Mouse (Mus musculus) E14TG2a.4 (cell line): Measurements from ENCODE around the gene Tmem145.

Source experiments
- H3K27me3 ChIP-seq: 2 replicates; pipeline ENCODE4 v1.6.1; 2014; ENCODE audit warnings: low read length, control low read depth; ENCODE audit not compliant: insufficient read depth
- H3K36me3 ChIP-seq: 2 replicates; pipeline ENCODE4 v1.6.1; 2014; ENCODE audit warnings: low read length, control low read depth; ENCODE audit not compliant: insufficient read depth
- H3K4me1 ChIP-seq: replicated peaks from 2 replicates; pipeline ENCODE4 v1.6.1; 2014; ENCODE audit warnings: low read depth, low read length, control low read depth
- H3K4me3 ChIP-seq: replicated peaks from 2 replicates; pipeline ENCODE4 v1.5.1; 2014; ENCODE audit warnings: mild to moderate bottlenecking, low read length
- H3K9me3 ChIP-seq: 2 replicates; pipeline ENCODE4 v1.6.1; 2014; ENCODE audit warnings: low read length, control low read depth
- CTCF ChIP-seq: conservative IDR thresholded peaks from 2 replicates; pipeline ENCODE4 v1.5.1; 2014; ENCODE audit warnings: low read length
- NANOG ChIP-seq: IDR thresholded peaks from 2 replicates; pipeline ENCODE4 v1.6.1; 2014; ENCODE audit warnings: borderline replicate concordance, low read length, mixed read lengths
- POU5F1 ChIP-seq: IDR thresholded peaks from 2 replicates; pipeline ENCODE4 v1.6.1; 2014; ENCODE audit warnings: low read length, borderline replicate concordance

The Tmem145 gene

DNA sequence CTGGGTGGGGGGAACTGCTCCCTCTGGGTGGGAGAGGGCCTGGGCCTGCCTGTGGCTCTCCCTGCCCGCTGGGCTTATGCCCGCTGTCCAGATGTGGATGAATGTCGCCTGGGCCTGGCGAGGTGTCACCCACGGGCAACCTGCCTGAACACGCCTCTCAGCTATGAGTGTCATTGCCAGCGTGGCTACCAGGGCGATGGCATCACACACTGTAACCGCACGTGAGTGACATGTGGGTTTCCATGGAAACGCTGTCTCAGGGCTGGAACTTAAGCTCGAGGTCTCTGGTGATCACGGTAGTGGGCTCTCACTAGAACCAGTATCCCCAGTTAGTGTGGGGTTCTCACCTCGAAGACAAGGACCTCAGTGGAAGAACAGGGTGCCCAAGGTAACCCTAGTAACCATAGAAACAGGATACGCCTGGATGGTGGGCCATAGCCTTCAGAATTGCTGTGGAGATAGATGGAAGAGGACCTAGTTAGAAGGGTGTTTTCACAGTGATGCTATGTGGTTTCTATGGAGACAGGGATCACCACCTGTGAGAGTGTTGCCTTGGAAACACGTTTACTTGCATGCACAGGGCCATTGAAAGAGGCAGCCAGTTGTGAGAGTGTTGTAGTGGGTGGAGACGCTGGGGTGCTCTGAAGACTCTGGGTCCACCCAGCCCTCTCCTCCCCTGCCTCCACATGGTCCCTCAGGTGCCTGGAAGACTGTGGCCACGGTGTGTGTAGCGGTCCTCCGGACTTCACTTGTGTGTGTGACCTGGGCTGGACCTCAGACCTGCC is 35.3 kb downstream of the Tmem145 start:
- Histone ChIP-seq H3K27me3 (no peaks in the 10 kb centered on the region), H3K9me3 (no peaks in the 10 kb centered on the region), H3K4me3 (no peak overlapping the region), H3K4me1 (peaks cover 52% of the 10 kb centered on the region), H3K36me3 (peaks cover 87% of the 10 kb centered on the region)
- TF ChIP-seq NANOG (no peak), POU5F1 (no peak), CTCF (no peak)

GRCm38 (mm10) chr7:25348861-25349260 is 43.0 kb downstream of the Tmem145 start:
- Histone ChIP-seq H3K27me3 (no peaks in the 10 kb centered on the region), H3K36me3 (peaks cover 93% of the 10 kb centered on the region), H3K4me1 (peaks cover 28% of the 10 kb centered on the region), H3K4me3 (no peak overlapping the region), H3K9me3 (peaks cover 23% of the 10 kb centered on the region)
- no peak for TF ChIP-seq NANOG
- no peak for TF ChIP-seq POU5F1
- no peak for TF ChIP-seq CTCF

DNA sequence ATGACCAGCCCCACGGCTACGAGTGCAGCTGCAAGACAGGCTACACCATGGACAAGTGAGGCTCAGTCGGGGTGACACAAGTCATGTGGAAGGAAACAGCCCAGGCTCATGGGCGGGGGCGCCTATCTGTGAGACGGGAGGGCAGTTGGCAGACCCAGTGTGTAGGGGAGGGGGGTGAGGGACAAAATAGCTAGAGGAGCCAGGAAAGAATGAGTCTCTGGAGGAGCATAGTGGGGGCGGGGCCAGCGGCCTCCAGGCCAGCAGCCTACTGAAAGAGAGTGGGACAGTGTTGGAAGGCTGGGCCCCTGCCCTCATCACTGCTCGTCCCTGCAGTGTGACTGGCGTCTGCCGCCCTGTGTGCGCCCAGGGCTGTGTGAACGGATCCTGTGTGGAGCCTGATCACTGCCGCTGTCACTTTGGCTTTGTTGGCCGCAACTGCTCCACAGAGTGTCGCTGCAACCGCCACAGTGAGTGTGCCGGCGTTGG is 52.9 kb downstream of the Tmem145 start:
- peaks cover 65% of the 10 kb centered on the region for H3K4me1 ChIP-seq
- H3K36me3 ChIP-seq, result peaks cover 85% of the 10 kb centered on the region
- H3K4me3 ChIP-seq, result peak overlapping the region; percentile 56
- no peaks in the 10 kb centered on the region for H3K9me3 ChIP-seq
- no peak for TF ChIP-seq POU5F1
- H3K27me3 ChIP-seq, result no peaks in the 10 kb centered on the region

GRCm38 (mm10) chr7:25363151-25363550 is 57.2 kb downstream of the Tmem145 start:
- Histone ChIP-seq H3K9me3 (no peaks in the 10 kb centered on the region), H3K4me3 (peak overlapping the region; percentile 52), H3K4me1 (peaks cover 73% of the 10 kb centered on the region), H3K36me3 (peaks cover 51% of the 10 kb centered on the region), H3K27me3 (peaks cover 19% of the 10 kb centered on the region)
- TF ChIP-seq POU5F1 (no peak), CTCF (peak; percentile 49)

GRCm38 (mm10) chr7:25363632-25364031 is 57.7 kb downstream of the Tmem145 start:
- Histone ChIP-seq H3K36me3 (peaks cover 51% of the 10 kb centered on the region), H3K27me3 (peaks cover 24% of the 10 kb centered on the region), H3K9me3 (no peaks in the 10 kb centered on the region), H3K4me1 (peaks cover 73% of the 10 kb centered on the region), H3K4me3 (peak overlapping the region; percentile 52)
- no peak for TF ChIP-seq NANOG
- no peak for TF ChIP-seq POU5F1
- TF ChIP-seq CTCF, result no peak
